Mouse (Mus musculus): ENCODE data around the gene Gm28048. TPM values are rescaled to one million over a fixed set of nuclear protein-coding genes. Genes with fewer than 3 reads are reported as not detected.
A peak's percentile ranks its signal among the peaks of the same experiment; 100 is the strongest.

Gene Gm28048
- polyA plus RNA-seq, 1 experiment, result 0.05 TPM

DNA sequence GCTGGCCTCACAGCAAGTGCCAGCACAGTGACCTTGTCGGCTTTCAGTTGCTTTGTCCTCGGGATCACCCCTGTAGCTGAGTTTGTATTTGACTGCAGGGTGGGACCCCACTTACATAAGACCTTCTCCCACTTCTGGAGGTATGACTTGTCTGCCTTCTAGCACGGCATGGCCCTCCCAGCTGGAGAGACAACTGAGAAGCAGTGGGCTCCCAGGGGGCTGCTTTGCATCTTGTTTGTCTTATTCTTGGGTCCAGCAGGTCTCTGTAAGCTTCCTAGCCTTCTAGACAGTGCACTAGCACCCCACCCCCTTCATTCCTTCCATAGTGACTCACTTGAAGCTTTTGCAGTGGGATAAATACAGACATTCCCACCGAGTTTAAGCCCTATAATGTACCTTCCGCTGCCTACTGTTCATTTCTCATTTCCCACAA lies 151.7 kb downstream of the Gm28048 start:
- TF ChIP-seq POLR2A (IDR thresholded peaks at IDR 0.05; ENCODE audit: low read depth, low read length) (no peak), CTCF (IDR thresholded peaks at IDR 0.05; ENCODE audit: extremely low read depth, insufficient read depth, insufficient read length, insufficient replicate concordance) (no peak)
- Histone ChIP-seq H3K27me3 (ENCODE audit: control insufficient read depth, insufficient read depth, low read length) (no peaks in the 10 kb centered on the region), H3K4me3 (ENCODE audit: extremely low read depth, insufficient read depth, insufficient read length) (no peak overlapping the region), H3K27ac (ENCODE audit: insufficient read depth, low read length) (0 out of 2 replicates have a peak overlapping the region, but pooled peaks have one; percentile 2), H3K4me1 (ENCODE audit: control insufficient read depth, insufficient read depth, insufficient read length) (peaks cover 9% of the 10 kb centered on the region; the same call in 1 of the 2 replicates), H3K36me3 (ENCODE audit: control insufficient read depth, insufficient read depth, low read length) (peaks cover 13% of the 10 kb centered on the region)
- DNase-seq (ENCODE audit: low read depth in 1 of 2, low spot score in 2 of 2), result no peak
- 74% methylated on average over 5 of the region's 5 CpGs for WGBS

DNA sequence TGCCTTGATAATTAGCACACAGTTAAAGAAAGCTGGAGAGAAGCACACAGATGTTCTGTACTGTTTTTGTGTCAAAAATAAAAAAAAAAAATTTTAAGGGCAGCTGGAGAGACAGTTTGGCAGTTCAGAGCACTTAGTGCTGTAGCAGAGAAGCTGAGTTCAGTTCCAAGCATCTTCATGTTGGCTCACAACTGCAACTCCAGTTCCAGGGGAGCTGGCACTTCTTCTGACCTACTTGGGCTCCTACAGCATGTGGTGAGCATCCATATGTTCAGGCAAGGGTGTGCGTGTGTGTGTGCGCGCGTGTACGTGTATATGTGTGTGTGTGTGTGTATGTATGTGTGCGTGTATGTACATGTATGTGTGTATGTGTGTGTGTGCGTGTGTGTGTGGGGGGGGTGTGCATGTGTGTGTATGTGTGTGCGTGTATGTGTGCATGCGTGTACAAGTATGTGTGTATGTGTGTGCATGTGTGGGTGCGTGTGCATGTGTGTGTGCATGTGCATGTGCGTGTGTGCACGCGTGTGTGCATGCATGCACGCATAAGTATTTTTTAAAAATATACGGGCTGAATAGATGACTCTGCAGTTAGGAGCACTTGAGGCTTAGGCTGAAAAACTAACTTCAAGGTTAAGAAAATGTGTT lies 152.8 kb downstream of the Gm28048 start:
- Histone ChIP-seq H3K4me3 (ENCODE audit: extremely low read depth, insufficient read depth, insufficient read length) (no peak overlapping the region), H3K36me3 (ENCODE audit: control insufficient read depth, insufficient read depth, low read length) (peaks cover 9% of the 10 kb centered on the region; the same call in 1 of the 2 replicates), H3K27me3 (ENCODE audit: control insufficient read depth, insufficient read depth, low read length) (no peaks in the 10 kb centered on the region), H3K27ac (ENCODE audit: insufficient read depth, low read length) (no peak overlapping the region), H3K4me1 (ENCODE audit: control insufficient read depth, insufficient read depth, insufficient read length) (peaks cover 9% of the 10 kb centered on the region; the same call in 1 of the 2 replicates)
- TF ChIP-seq CTCF (IDR thresholded peaks at IDR 0.05; ENCODE audit: extremely low read depth, insufficient read depth, insufficient read length, insufficient replicate concordance) (no peak), POLR2A (IDR thresholded peaks at IDR 0.05; ENCODE audit: low read depth, low read length) (no peak)
- WGBS, result 95% methylated on average over 15 of the region's 15 CpGs
- DNase-seq (ENCODE audit: low read depth in 1 of 2, low spot score in 2 of 2), result no peak

DNA sequence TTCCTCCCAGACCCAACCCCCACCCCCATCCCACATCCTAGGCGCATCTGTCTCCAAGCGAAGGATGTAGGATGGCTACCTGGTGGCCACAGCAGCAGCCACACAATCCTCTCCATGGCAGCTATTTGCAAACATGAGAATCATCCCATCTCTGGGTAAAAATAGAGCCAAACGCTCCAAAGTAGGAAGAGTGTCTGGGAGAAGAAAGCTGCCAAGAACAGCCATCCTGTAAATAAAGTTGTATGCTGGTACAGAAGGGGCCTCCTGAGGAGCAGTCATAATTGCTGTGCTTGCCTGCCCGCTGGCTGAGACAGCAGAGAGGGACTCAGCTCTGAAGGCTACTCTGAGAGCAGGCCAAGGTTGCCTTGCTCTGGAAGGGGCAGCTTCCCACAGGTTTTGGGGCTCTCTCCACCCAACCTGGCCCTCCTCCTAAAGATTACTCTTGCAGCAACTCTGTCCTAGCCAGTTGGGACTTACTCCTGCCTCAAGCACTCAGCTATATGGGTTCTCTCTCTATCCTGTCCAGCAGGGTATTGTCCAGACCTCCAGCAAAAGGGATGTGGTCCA lies 154.3 kb downstream of the Gm28048 start:
- Histone ChIP-seq H3K4me1 (ENCODE audit: control insufficient read depth, insufficient read depth, insufficient read length) (peaks cover 9% of the 10 kb centered on the region; the same call in 1 of the 2 replicates), H3K27me3 (ENCODE audit: control insufficient read depth, insufficient read depth, low read length) (no peaks in the 10 kb centered on the region), H3K27ac (ENCODE audit: insufficient read depth, low read length) (no peak overlapping the region), H3K4me3 (ENCODE audit: extremely low read depth, insufficient read depth, insufficient read length) (no peak overlapping the region), H3K36me3 (ENCODE audit: control insufficient read depth, insufficient read depth, low read length) (peaks cover 4% of the 10 kb centered on the region; the same call in 1 of the 2 replicates)
- 93% methylated on average over 4 of the region's 4 CpGs for WGBS
- no peak for DNase-seq (ENCODE audit: low read depth in 1 of 2, low spot score in 2 of 2)
- TF ChIP-seq CTCF (IDR thresholded peaks at IDR 0.05; ENCODE audit: extremely low read depth, insufficient read depth, insufficient read length, insufficient replicate concordance) (no peak), POLR2A (IDR thresholded peaks at IDR 0.05; ENCODE audit: low read depth, low read length) (no peak)

DNA sequence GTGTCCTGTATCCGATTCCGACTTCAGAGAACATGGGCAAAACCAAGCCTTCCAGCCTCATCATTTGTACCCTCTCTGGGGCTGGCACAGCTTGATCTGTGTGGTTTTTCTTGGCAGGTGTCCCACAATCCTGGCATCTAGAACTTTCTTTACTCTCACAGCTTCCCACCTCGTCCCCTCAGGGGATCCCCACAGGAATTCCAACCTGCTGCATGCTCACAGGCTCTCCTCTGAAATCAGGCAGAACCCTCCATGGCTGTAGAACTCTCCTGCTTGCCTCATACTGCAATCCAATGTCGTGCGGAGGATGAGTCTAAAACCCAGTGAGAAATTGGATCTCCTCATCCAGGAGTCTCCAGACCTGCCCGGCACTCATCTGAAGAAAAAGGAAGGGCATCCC lies 155.2 kb downstream of the Gm28048 start:
- DNase-seq (ENCODE audit: low read depth in 1 of 2, low spot score in 2 of 2), result no peak
- WGBS, result 89% methylated on average over 6 of the region's 6 CpGs
- no peaks in the 10 kb centered on the region for H3K27me3 ChIP-seq (ENCODE audit: control insufficient read depth, insufficient read depth, low read length)
- H3K27ac ChIP-seq (ENCODE audit: insufficient read depth, low read length), result no peak overlapping the region
- no peak overlapping the region for H3K4me3 ChIP-seq (ENCODE audit: extremely low read depth, insufficient read depth, insufficient read length)
- TF ChIP-seq CTCF (IDR thresholded peaks at IDR 0.05; ENCODE audit: extremely low read depth, insufficient read depth, insufficient read length, insufficient replicate concordance), result no peak
- no peak for TF ChIP-seq POLR2A (IDR thresholded peaks at IDR 0.05; ENCODE audit: low read depth, low read length)
- H3K36me3 ChIP-seq (ENCODE audit: control insufficient read depth, insufficient read depth, low read length), result peaks cover 4% of the 10 kb centered on the region; the same call in 1 of the 2 replicates
- peaks cover 9% of the 10 kb centered on the region; the same call in 1 of the 2 replicates for H3K4me1 ChIP-seq (ENCODE audit: control insufficient read depth, insufficient read depth, insufficient read length)

DNA sequence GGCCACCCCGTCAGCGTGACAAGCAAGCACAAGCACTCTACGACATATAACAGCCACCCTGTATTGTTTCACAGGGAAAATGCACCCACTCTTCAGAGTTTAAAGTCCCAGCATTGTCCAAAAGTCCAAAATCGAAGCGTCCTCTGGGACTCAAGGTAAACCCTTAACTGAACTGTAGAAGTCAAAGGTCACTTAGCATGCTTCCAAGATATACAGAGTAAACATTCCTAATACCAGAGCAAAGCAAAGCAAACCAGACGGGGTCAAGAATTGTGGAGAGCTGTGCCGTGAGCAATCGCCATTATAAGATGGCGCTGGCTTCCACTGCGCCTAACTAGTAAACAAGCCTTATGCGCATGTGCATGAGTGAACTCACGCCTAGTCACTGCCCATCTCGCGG lies 155.8 kb downstream of the Gm28048 start:
- WGBS, result 95% methylated on average over 14 of the region's 14 CpGs
- TF ChIP-seq CTCF (IDR thresholded peaks at IDR 0.05; ENCODE audit: extremely low read depth, insufficient read depth, insufficient read length, insufficient replicate concordance) (no peak), POLR2A (IDR thresholded peaks at IDR 0.05; ENCODE audit: low read depth, low read length) (no peak)
- H3K4me3 ChIP-seq (ENCODE audit: extremely low read depth, insufficient read depth, insufficient read length), result no peak overlapping the region
- H3K27me3 ChIP-seq (ENCODE audit: control insufficient read depth, insufficient read depth, low read length), result no peaks in the 10 kb centered on the region
- no peak for DNase-seq (ENCODE audit: low read depth in 1 of 2, low spot score in 2 of 2)
- peaks cover 8% of the 10 kb centered on the region; the same call in 1 of the 2 replicates for H3K4me1 ChIP-seq (ENCODE audit: control insufficient read depth, insufficient read depth, insufficient read length)
- peaks cover 4% of the 10 kb centered on the region; the same call in 1 of the 2 replicates for H3K36me3 ChIP-seq (ENCODE audit: control insufficient read depth, insufficient read depth, low read length)
- no peak overlapping the region for H3K27ac ChIP-seq (ENCODE audit: insufficient read depth, low read length)

DNA sequence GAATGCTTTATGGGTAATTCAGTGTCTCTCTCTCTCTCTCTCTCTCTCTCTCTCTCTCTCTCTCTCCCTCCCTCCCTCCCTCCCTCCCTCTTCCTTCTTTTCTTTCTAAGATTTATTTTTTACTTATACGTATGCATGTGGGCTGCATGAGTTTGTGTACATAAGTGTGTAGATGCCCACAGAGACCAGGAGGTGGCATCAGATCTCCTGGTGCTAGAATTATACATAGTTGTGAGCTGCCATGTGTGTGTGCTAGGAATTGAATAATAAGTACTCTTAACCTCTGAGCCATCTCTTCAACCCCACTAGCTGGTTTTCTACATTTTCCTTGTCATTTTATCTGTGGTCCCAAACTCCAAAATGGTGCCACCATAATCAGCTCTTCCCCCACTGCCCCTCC lies 156.3 kb downstream of the Gm28048 start:
- H3K27me3 ChIP-seq (ENCODE audit: control insufficient read depth, insufficient read depth, low read length), result no peaks in the 10 kb centered on the region
- no peak overlapping the region for H3K4me3 ChIP-seq (ENCODE audit: extremely low read depth, insufficient read depth, insufficient read length)
- DNase-seq (ENCODE audit: low read depth in 1 of 2, low spot score in 2 of 2), result no peak
- no peak overlapping the region for H3K27ac ChIP-seq (ENCODE audit: insufficient read depth, low read length)
- TF ChIP-seq CTCF (IDR thresholded peaks at IDR 0.05; ENCODE audit: extremely low read depth, insufficient read depth, insufficient read length, insufficient replicate concordance) (no peak), POLR2A (IDR thresholded peaks at IDR 0.05; ENCODE audit: low read depth, low read length) (no peak)
- peaks cover 3% of the 10 kb centered on the region; the same call in 1 of the 2 replicates for H3K36me3 ChIP-seq (ENCODE audit: control insufficient read depth, insufficient read depth, low read length)
- 88% methylated on average over 1 of the region's 1 CpGs for WGBS
- peaks cover 3% of the 10 kb centered on the region; the same call in 1 of the 2 replicates for H3K4me1 ChIP-seq (ENCODE audit: control insufficient read depth, insufficient read depth, insufficient read length)
